Mouse (Mus musculus) kidney, adult 2 months (tissue): ENCODE results near the gene Wfdc9.

Experiments
- CTCF ChIP-seq: fragments of 200-500 bp; conservative IDR thresholded peaks from 2 replicates; pipeline ENCODE4 v1.5.1; 2011; ENCODE audit warnings: low read depth, mild to moderate bottlenecking, control low read depth, low read length, moderate library complexity, mixed read lengths; ENCODE audit not compliant: insufficient read depth, insufficient read length
- POLR2A ChIP-seq: fragments of 200-500 bp; IDR thresholded peaks from one replicate; pipeline ENCODE4 v1.6.1; 2011; ENCODE audit warnings: low read depth, low read length, control low read depth

DNA sequence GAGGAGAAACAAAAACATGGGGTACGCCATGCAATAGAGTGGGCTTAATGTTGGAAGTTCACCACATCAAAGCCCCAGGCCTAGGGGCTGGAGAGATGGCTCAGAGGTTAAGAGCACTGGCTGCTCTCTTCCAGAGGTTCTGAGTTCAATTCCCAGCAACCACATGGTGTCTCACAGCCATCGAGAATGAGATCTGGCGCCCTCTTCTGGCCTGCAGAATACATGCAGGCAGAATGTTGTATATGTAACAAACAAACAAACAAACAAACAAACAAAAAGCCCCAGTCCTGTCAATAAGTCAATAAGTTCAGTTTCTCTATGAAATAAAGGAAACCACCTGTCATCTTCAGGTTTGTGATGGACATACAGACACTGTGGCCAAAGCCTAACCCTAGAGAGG is 56.2 kb downstream of the Wfdc9 start:
- TF ChIP-seq POLR2A, result no peak
- 0 out of 2 replicates have a peak, but pooled peaks have one; percentile 30 for TF ChIP-seq CTCF
